Mouse (Mus musculus): ENCODE results near the gene Ap3m1. TPM values are rescaled to one million over a fixed set of nuclear protein-coding genes. Genes with fewer than 3 reads are reported as not detected.

The Ap3m1 gene
- polyA plus RNA-seq, 1 experiment = 15.1 TPM

GRCm38 (mm10) chr14:21088731-21089130 is 36.4 kb upstream of the Ap3m1 start:
- Histone ChIP-seq H3ac (ENCODE audit: control insufficient read depth, insufficient read length) (no peak overlapping the region), H3K36me3 (ENCODE audit: control insufficient read depth, insufficient read depth) (peaks cover 10% of the 10 kb centered on the region), H3K79me2 (ENCODE audit: control insufficient read depth, insufficient read depth) (peaks cover 7% of the 10 kb centered on the region), H3K4me2 (ENCODE audit: low read depth) (no peak overlapping the region), H3K4me3 (no peak overlapping the region), H3K27me3 (ENCODE audit: control insufficient read depth, insufficient read depth, insufficient read length) (no peaks in the 10 kb centered on the region)
- TF ChIP-seq REST (IDR thresholded peaks at IDR 0.05; ENCODE audit: insufficient read depth, insufficient read length) (no peak), MAX (IDR thresholded peaks at IDR 0.05; ENCODE audit: low read depth) (no peak), TCF12 (IDR thresholded peaks at IDR 0.05; ENCODE audit: insufficient read depth, poor library complexity, severe bottlenecking) (no peak), POLR2A (IDR thresholded peaks at IDR 0.05; ENCODE audit: insufficient read length, low read depth) (no peak), CEBPB (IDR thresholded peaks at IDR 0.05; ENCODE audit: insufficient read depth, poor library complexity, severe bottlenecking) (no peak), TCF3 (IDR thresholded peaks at IDR 0.05; ENCODE audit: insufficient read length, low read depth) (no peak), MYOD1 (IDR thresholded peaks at IDR 0.05; ENCODE audit: control insufficient read depth in 1 of 3, insufficient read length in 2 of 3, low read depth in 2 of 3) (no peak), E2F4 (IDR thresholded peaks at IDR 0.05; ENCODE audit: insufficient read depth) (no peak), USF1 (IDR thresholded peaks at IDR 0.05; ENCODE audit: low read depth) (no peak), MYOG (IDR thresholded peaks at IDR 0.05; ENCODE audit: control insufficient read depth in 1 of 3, insufficient read depth in 1 of 3, insufficient read length in 2 of 3, low read depth in 2 of 3) (no peak), POLR2AphosphoS2 (IDR thresholded peaks at IDR 0.05; ENCODE audit: insufficient read length, low read depth) (no peak)

- no peaks in the 10 kb centered on the region for H3K36me3 ChIP-seq (ENCODE audit: control insufficient read depth, insufficient read depth)
- H3K79me2 ChIP-seq (ENCODE audit: control insufficient read depth, insufficient read depth) = peaks cover 7% of the 10 kb centered on the region
- no peaks in the 10 kb centered on the region for H3K27me3 ChIP-seq (ENCODE audit: control insufficient read depth, insufficient read depth, insufficient read length)
- H3K4me2 ChIP-seq (ENCODE audit: low read depth) = no peak overlapping the region
- TF ChIP-seq SRF (IDR thresholded peaks at IDR 0.05; ENCODE audit: control insufficient read depth, insufficient read length, low read depth) = no peak
- no peak for TF ChIP-seq MYOG (IDR thresholded peaks at IDR 0.05; ENCODE audit: control insufficient read depth in 1 of 3, insufficient read depth in 1 of 3, insufficient read length in 2 of 3, low read depth in 2 of 3)
- no peak for TF ChIP-seq MYOD1 (IDR thresholded peaks at IDR 0.05; ENCODE audit: control insufficient read depth in 1 of 3, insufficient read length in 2 of 3, low read depth in 2 of 3)
- no peak for TF ChIP-seq USF1 (IDR thresholded peaks at IDR 0.05; ENCODE audit: low read depth)
- TF ChIP-seq TCF3 (IDR thresholded peaks at IDR 0.05; ENCODE audit: insufficient read length, low read depth) = no peak
- TF ChIP-seq POLR2A (IDR thresholded peaks at IDR 0.05; ENCODE audit: insufficient read length, low read depth) = no peak
- no peak for TF ChIP-seq MAX (IDR thresholded peaks at IDR 0.05; ENCODE audit: low read depth)
- no peak for TF ChIP-seq TCF12 (IDR thresholded peaks at IDR 0.05; ENCODE audit: insufficient read depth, poor library complexity, severe bottlenecking)
- no peak for TF ChIP-seq REST (IDR thresholded peaks at IDR 0.05; ENCODE audit: insufficient read depth, insufficient read length)
- TF ChIP-seq E2F4 (IDR thresholded peaks at IDR 0.05; ENCODE audit: insufficient read depth) = no peak
- TF ChIP-seq CEBPB (IDR thresholded peaks at IDR 0.05; ENCODE audit: insufficient read depth, poor library complexity, severe bottlenecking) = no peak
- TF ChIP-seq POLR2AphosphoS2 (IDR thresholded peaks at IDR 0.05; ENCODE audit: insufficient read length, low read depth) = no peak
- H3K4me3 ChIP-seq = no peak overlapping the region
- H3ac ChIP-seq (ENCODE audit: control insufficient read depth, insufficient read length) = no peak overlapping the region
Measured at GRCm38 (mm10) chr14:21087390-21088060, 35.2 kb upstream of the Ap3m1 start.

DNA sequence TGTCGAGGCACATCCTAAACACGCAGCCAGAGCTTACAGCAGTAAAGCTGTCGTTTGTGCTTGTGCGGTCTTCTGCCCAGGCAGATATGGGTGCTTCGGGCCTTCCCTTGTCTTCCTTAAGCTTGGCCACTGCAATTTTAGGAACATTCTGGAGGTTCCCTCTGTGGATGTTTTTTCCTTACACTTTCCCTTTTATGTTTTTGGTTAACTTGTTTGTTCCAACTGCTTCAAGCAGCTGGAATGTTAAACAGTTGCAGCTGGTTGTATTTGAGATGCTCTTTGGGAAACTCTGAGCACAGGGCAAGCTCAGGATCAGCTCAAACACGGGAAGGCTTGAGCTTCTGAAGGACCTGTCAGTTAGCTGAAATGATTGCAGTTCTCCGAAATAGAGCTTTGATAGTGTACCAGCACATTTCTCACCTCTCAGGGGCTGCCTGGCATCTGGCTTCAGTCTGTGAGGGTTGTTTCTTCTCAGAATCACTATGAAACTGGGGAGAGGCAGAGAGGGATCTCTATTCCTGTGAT is 34.6 kb upstream of the Ap3m1 start:
- Histone ChIP-seq H3K27me3 (ENCODE audit: control insufficient read depth, insufficient read depth, insufficient read length) (no peaks in the 10 kb centered on the region), H3K4me3 (no peak overlapping the region), H3ac (ENCODE audit: control insufficient read depth, insufficient read length) (no peak overlapping the region), H3K79me2 (ENCODE audit: control insufficient read depth, insufficient read depth) (peaks cover 7% of the 10 kb centered on the region), H3K36me3 (ENCODE audit: control insufficient read depth, insufficient read depth) (no peaks in the 10 kb centered on the region), H3K4me2 (ENCODE audit: low read depth) (no peak overlapping the region)
- TF ChIP-seq MAX (IDR thresholded peaks at IDR 0.05; ENCODE audit: low read depth) (no peak), SRF (IDR thresholded peaks at IDR 0.05; ENCODE audit: control insufficient read depth, insufficient read length, low read depth) (no peak), MYOD1 (IDR thresholded peaks at IDR 0.05; ENCODE audit: control insufficient read depth in 1 of 3, insufficient read length in 2 of 3, low read depth in 2 of 3) (no peak), TCF12 (IDR thresholded peaks at IDR 0.05; ENCODE audit: insufficient read depth, poor library complexity, severe bottlenecking) (no peak), REST (IDR thresholded peaks at IDR 0.05; ENCODE audit: insufficient read depth, insufficient read length) (no peak), CEBPB (IDR thresholded peaks at IDR 0.05; ENCODE audit: insufficient read depth, poor library complexity, severe bottlenecking) (no peak), POLR2AphosphoS2 (IDR thresholded peaks at IDR 0.05; ENCODE audit: insufficient read length, low read depth) (no peak), TCF3 (IDR thresholded peaks at IDR 0.05; ENCODE audit: insufficient read length, low read depth) (no peak), USF1 (IDR thresholded peaks at IDR 0.05; ENCODE audit: low read depth) (no peak)

GRCm38 (mm10) chr14:21086106-21086505 is 33.8 kb upstream of the Ap3m1 start:
- Histone ChIP-seq H3K27me3 (ENCODE audit: control insufficient read depth, insufficient read depth, insufficient read length) (no peaks in the 10 kb centered on the region), H3K4me3 (no peak overlapping the region), H3K79me2 (ENCODE audit: control insufficient read depth, insufficient read depth) (peaks cover 7% of the 10 kb centered on the region), H3ac (ENCODE audit: control insufficient read depth, insufficient read length) (no peak overlapping the region), H3K36me3 (ENCODE audit: control insufficient read depth, insufficient read depth) (no peaks in the 10 kb centered on the region), H3K4me2 (ENCODE audit: low read depth) (no peak overlapping the region)
- no peak for TF ChIP-seq MAX (IDR thresholded peaks at IDR 0.05; ENCODE audit: low read depth)
- no peak for TF ChIP-seq MYOD1 (IDR thresholded peaks at IDR 0.05; ENCODE audit: control insufficient read depth in 1 of 3, insufficient read length in 2 of 3, low read depth in 2 of 3)
- no peak for TF ChIP-seq TCF12 (IDR thresholded peaks at IDR 0.05; ENCODE audit: insufficient read depth, poor library complexity, severe bottlenecking)
- TF ChIP-seq E2F4 (IDR thresholded peaks at IDR 0.05; ENCODE audit: insufficient read depth) = no peak
- TF ChIP-seq SRF (IDR thresholded peaks at IDR 0.05; ENCODE audit: control insufficient read depth, insufficient read length, low read depth) = no peak
- no peak for TF ChIP-seq POLR2AphosphoS2 (IDR thresholded peaks at IDR 0.05; ENCODE audit: insufficient read length, low read depth)
- no peak for TF ChIP-seq TCF3 (IDR thresholded peaks at IDR 0.05; ENCODE audit: insufficient read length, low read depth)
- no peak for TF ChIP-seq CEBPB (IDR thresholded peaks at IDR 0.05; ENCODE audit: insufficient read depth, poor library complexity, severe bottlenecking)
- no peak for TF ChIP-seq USF1 (IDR thresholded peaks at IDR 0.05; ENCODE audit: low read depth)
- no peak for TF ChIP-seq POLR2A (IDR thresholded peaks at IDR 0.05; ENCODE audit: insufficient read length, low read depth)
- TF ChIP-seq MYOG (IDR thresholded peaks at IDR 0.05; ENCODE audit: control insufficient read depth in 1 of 3, insufficient read depth in 1 of 3, insufficient read length in 2 of 3, low read depth in 2 of 3) = no peak
- TF ChIP-seq REST (IDR thresholded peaks at IDR 0.05; ENCODE audit: insufficient read depth, insufficient read length) = no peak

All from myocyte (in vitro differentiated cells).